Mouse (Mus musculus) frontal cortex, postnatal 36 days (tissue): ENCODE data around the gene Dcx.

Experiments
- DNase-seq, 2 experiments: peaks; one replicate each; pipeline ENCODE4 v3.0.0; 2022; ENCODE audit warnings: low spot score in 2 of 2

Gene Dcx

GRCm38 (mm10) chrX:143932958-143933357, at the start of gene Dcx:
Dcx (minus strand) TSS chrX:143933311.
- DNase-seq = peak in 1 of 2 experiments; percentile 49

GRCm38 (mm10) chrX:143966249-143966648, 33.1 kb upstream of the Dcx start:
- DNase-seq = no peak

- DNase-seq = no peak
Observed at GRCm38 (mm10) chrX:143933671-143934070, 560 bp upstream of the Dcx start.

- DNase-seq = no peak
Observed at GRCm38 (mm10) chrX:143932530-143932929, 581 bp downstream of the Dcx start.

GRCm38 (mm10) chrX:143931400-143932185, 1.5 kb downstream of the Dcx start:
- no peak for DNase-seq

GRCm38 (mm10) chrX:143922070-143922469, 11.0 kb downstream of the Dcx start:
- DNase-seq = no peak

- DNase-seq = no peak
Observed at GRCm38 (mm10) chrX:143906699-143907471, 26.2 kb downstream of the Dcx start.

- DNase-seq = no peak
Observed at GRCm38 (mm10) chrX:143904689-143905088, 28.4 kb downstream of the Dcx start.

GRCm38 (mm10) chrX:143902300-143902699, 30.8 kb downstream of the Dcx start:
- peak in 1 of 2 experiments; percentile 40 for DNase-seq

- no peak for DNase-seq
Observed at GRCm38 (mm10) chrX:143897363-143898285, 35.5 kb downstream of the Dcx start.

- no peak for DNase-seq
Observed at GRCm38 (mm10) chrX:143896936-143897335, 36.2 kb downstream of the Dcx start.

GRCm38 (mm10) chrX:143893180-143893579, 39.9 kb downstream of the Dcx start:
- DNase-seq = no peak

- no peak for DNase-seq
Observed at GRCm38 (mm10) chrX:143885765-143886164, 47.3 kb downstream of the Dcx start.

GRCm38 (mm10) chrX:143884953-143885352, 48.2 kb downstream of the Dcx start:
- no peak for DNase-seq

- DNase-seq = no peak
Observed at GRCm38 (mm10) chrX:143884299-143884698, 48.8 kb downstream of the Dcx start.

- no peak for DNase-seq
Observed at GRCm38 (mm10) chrX:143881806-143882468, 51.2 kb downstream of the Dcx start.

GRCm38 (mm10) chrX:143879631-143880030, 53.5 kb downstream of the Dcx start:
- DNase-seq = no peak

- no peak for DNase-seq
Observed at GRCm38 (mm10) chrX:143867129-143867664, 65.9 kb downstream of the Dcx start.

GRCm38 (mm10) chrX:143851351-143851750, 81.8 kb downstream of the Dcx start:
- DNase-seq = no peak

- DNase-seq = no peak
Observed at GRCm38 (mm10) chrX:143849969-143850368, 83.1 kb downstream of the Dcx start.

- DNase-seq = no peak
Observed at GRCm38 (mm10) chrX:143846637-143847036, 86.5 kb downstream of the Dcx start.
